Mouse (Mus musculus): Measurements from ENCODE around the gene Cfd.

GRCm38 (mm10) chr10:79852827-79853226, 37.8 kb upstream of the Cfd start:
- TF ChIP-seq CTCF (IDR thresholded peaks at IDR 0.05; ENCODE audit: control insufficient read depth, insufficient read depth, insufficient read length) (no peak), MYOD1 (IDR thresholded peaks at IDR 0.05; ENCODE audit: control insufficient read depth, insufficient read length, low read depth) (no peak), USF1 (IDR thresholded peaks at IDR 0.05; ENCODE audit: low read depth) (no peak)
